Mouse (Mus musculus) heart, postnatal 25 days (tissue): ENCODE data around the gene Glt1d1. TPM values are rescaled to one million over a fixed set of nuclear protein-coding genes. Genes with fewer than 3 reads are reported as not detected.

Experiments
- DNase-seq: peaks from one replicate; pipeline ENCODE4 v3.0.0; 2022; ENCODE audit warnings: low spot score
- intact Hi-C: fragments of 180-260 bp; cut with DNase I; formaldehyde crosslinking; loops from one replicate; pipeline ENCODE4 v1.15.1; 2025
- total RNA-seq, 2 experiments: library from RNA; stranded (reverse); gene quantifications; 2 replicates each; pipeline ENCODE4 v1.2.3; 2021

The Glt1d1 gene
- total RNA-seq, 2 experiments from 2014 or later, result not detected

- no peak for DNase-seq
- intact Hi-C loops, result no loop called here
Observed at GRCm38 (mm10) chr5:127755594-127755993, 123.5 kb downstream of the Glt1d1 start.

- intact Hi-C loops, result no loop called here
- DNase-seq, result no peak
Observed at GRCm38 (mm10) chr5:127756011-127756410, 123.9 kb downstream of the Glt1d1 start.

DNA sequence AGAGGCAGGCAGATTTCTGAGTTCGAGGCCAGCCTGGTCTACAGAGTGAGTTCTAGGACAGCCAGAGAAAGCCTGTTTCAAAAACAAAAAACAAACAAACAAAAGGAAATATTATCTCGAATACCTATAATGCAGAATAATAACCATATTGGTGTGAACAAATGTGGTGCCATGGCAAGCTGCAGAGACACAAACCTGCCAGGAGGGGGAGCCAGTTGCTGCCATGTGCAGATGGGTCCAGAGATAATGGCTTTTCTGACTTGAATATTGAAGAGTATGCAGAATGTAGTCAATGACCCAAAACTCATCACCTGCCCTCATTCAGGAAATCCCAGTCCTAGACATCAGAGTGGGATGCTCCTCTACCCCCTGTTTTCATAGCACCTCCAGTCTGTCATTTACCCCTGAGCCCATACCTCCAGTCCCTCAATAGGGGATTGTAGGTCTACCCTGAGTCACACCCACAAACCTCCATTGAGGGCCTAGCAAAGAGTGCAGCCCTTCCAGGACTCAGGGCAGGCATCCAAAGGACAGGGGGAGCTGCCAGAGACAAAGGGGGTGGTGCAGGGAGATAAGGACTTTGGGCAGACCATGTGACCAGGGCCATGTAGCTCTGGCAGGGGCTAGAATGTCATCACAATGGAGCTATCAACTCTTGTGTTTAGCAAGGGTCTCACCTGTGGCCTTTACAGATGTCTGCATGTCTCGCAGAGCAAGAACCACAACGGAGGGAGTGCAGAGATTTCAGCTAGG is 124.8 kb downstream of the Glt1d1 start:
- DNase-seq, result no peak
- intact Hi-C loops, result no loop called here

DNA sequence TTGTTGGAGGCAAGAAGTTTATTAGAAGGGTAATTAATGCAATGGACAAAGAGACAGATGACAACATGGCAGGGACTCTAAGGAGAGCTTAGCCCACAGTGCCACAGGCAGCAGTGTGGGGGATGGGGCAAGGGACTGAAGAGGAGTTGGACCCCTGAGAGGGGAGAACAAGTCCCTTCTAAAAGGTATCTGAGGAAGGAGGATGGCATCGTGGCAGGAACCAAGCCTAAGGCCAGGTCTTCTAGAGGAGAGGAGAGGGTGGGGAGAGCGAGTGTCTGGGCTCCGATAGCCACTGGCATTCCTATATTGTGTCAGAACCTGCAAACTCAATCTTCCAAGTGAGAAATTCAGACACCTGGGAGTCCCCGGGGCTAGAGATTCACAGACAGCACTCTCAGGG is 126.5 kb downstream of the Glt1d1 start:
- no peak for DNase-seq
- intact Hi-C loops, result no loop called here

Other genes starting within 250 kb of the Glt1d1 start
- 10 to 100 TPM; 11.9 to 13.1 TPM for gene Slc15a4, start 635 bp downstream of the Glt1d1 start, total RNA-seq